Mouse (Mus musculus) heart, postnatal 0 days (tissue): ENCODE results near the gene Wdr4.

Experiments
- CTCF ChIP-seq: IDR thresholded peaks from 2 replicates; pipeline ENCODE4 v1.5.1; 2016; ENCODE audit warnings: antibody characterized with exemption, control low read depth, low read depth
- EP300 ChIP-seq: IDR thresholded peaks from 2 replicates; pipeline ENCODE4 v1.6.1; 2016; ENCODE audit warnings: antibody characterized with exemption, low read depth

DNA sequence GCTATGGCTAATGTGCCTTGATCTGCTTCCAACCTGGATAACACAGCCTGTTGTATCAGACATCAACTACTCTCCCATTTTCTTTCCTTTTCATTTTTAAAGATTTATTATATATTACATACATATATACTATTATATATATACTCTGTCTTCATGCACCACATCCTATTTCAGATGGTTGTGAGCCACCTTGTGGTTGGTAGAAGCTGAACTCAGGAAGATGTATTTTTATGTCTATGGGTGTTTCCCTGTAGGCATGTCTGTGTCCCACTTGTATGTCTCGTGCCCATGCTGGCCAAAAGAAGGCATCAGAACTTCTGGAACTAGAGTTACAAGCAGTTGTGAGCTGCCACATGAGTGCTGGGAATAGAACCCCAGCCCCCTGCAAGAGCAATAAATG, 71.3 kb downstream of the Wdr4 start:
- no peak for TF ChIP-seq EP300
- peak; percentile 37; the same call in 1 of the 2 replicates for TF ChIP-seq CTCF
